Mouse (Mus musculus) ES-E14 (cell line): ENCODE measurements at regions not wholly inside any gene's neighbourhood (a gene's known extent, or its start where the extent isn't known, plus 50 kb on each side); places are given as distances from the start of the nearest gene placed in this dataset.

Source experiments
- DNase-seq: peaks from one replicate; pipeline ENCODE4 v3.0.0-alpha.2; 2013; ENCODE audit warnings: low read depth, low spot score
- H3K27ac ChIP-seq: 2 replicates; pipeline ENCODE4 v1.5.1; 2012; ENCODE audit warnings: low read depth, mild to moderate bottlenecking, low read length, moderate library complexity, mixed read lengths; ENCODE audit not compliant: poor library complexity, insufficient read depth, severe bottlenecking
- H3K36me3 ChIP-seq: 2 replicates; pipeline ENCODE4 v1.6.1; 2012; ENCODE audit warnings: mild to moderate bottlenecking, low read length, moderate library complexity, mixed read lengths; ENCODE audit not compliant: control insufficient read depth, poor library complexity, insufficient read depth, severe bottlenecking
- H3K4me1 ChIP-seq, 2 experiments: fragments of 150-350 bp in 1 of 2; sonication (generic) in 1 of 2; 2 replicates each; pipeline ENCODE4 v1.6.1; 2012; ENCODE audit warnings: low read length in 2 of 2, mild to moderate bottlenecking in 1 of 2, mixed read lengths in 1 of 2; ENCODE audit not compliant: control insufficient read depth in 2 of 2, insufficient read depth in 2 of 2, poor library complexity in 1 of 2
- H3K4me3 ChIP-seq, 2 experiments: fragments of 150-350 bp in 1 of 2; sonication (generic) in 1 of 2; 2 replicates each; pipeline ENCODE4 v1.5.1; 2012; ENCODE audit warnings: low read length in 2 of 2, low read depth in 1 of 2, mild to moderate bottlenecking in 1 of 2, mixed read lengths in 1 of 2; ENCODE audit not compliant: insufficient read depth in 1 of 2, poor library complexity in 1 of 2, severe bottlenecking in 1 of 2
- H3K9ac ChIP-seq: 2 replicates; pipeline ENCODE4 v1.6.1; 2012; ENCODE audit warnings: low read depth, mild to moderate bottlenecking, low read length, mixed read lengths; ENCODE audit not compliant: poor library complexity, insufficient read depth, severe bottlenecking
- H3K9me3 ChIP-seq: fragments of 150-350 bp; sonication (generic); 2 replicates; pipeline ENCODE4 v1.6.1; 2012; ENCODE audit warnings: low read depth, mild to moderate bottlenecking, low read length; ENCODE audit not compliant: control insufficient read depth, insufficient read depth
- CHD2 ChIP-seq: IDR thresholded peaks from 2 replicates; pipeline ENCODE4 v1.6.1; 2014; ENCODE audit warnings: mild to moderate bottlenecking, low read depth, low read length, inconsistent platforms
- HCFC1 ChIP-seq: IDR thresholded peaks from 2 replicates; pipeline ENCODE4 v1.6.1; 2012; ENCODE audit warnings: low read length, inconsistent platforms, borderline replicate concordance; ENCODE audit not compliant: insufficient read depth
- MAFK ChIP-seq: IDR thresholded peaks from 2 replicates; pipeline ENCODE4 v1.6.1; 2014; ENCODE audit warnings: mild to moderate bottlenecking, low read depth, low read length, inconsistent platforms; ENCODE audit not compliant: insufficient read depth
- ZC3H11A ChIP-seq: IDR thresholded peaks from 2 replicates; pipeline ENCODE4 v1.6.1; 2012; ENCODE audit warnings: low read depth, mild to moderate bottlenecking, inconsistent platforms, low read length, borderline replicate concordance
- ZNF384 ChIP-seq: IDR thresholded peaks from 2 replicates; pipeline ENCODE4 v1.6.1; 2012; ENCODE audit warnings: low read depth, low read length, inconsistent platforms
- in situ Hi-C, 2 experiments: fragments of 600-800 bp; cut with MboI; formaldehyde crosslinking; loops; one replicate each; pipeline ENCODE4 v1.15.1; 2025; ENCODE audit warnings: low sequenced_read_pairs in 2 of 2, inconsistent platforms in 1 of 2; ENCODE audit not compliant: unreplicated experiment in 2 of 2

GRCm38 (mm10) chr15:85682780-85683179 is 52.0 kb upstream of the Ppara start:
- Histone ChIP-seq H3K9ac (no peak overlapping the region), H3K36me3 (no peaks in the 10 kb centered on the region), H3K4me1 (peaks cover 2 to 10% of the 10 kb centered on the region in 2 experiments; a peak in 3 of 4 replicates), H3K9me3 (no peaks in the 10 kb centered on the region), H3K4me3 (no peak overlapping the region), H3K27ac (no peak overlapping the region)
- DNase-seq, result no peak
- no peak for TF ChIP-seq ZNF384
- TF ChIP-seq ZC3H11A, result no peak
- no peak for TF ChIP-seq CHD2
- TF ChIP-seq MAFK, result no peak
- in situ Hi-C loops, result no loop called here

GRCm38 (mm10) chr15:85683271-85683670 is 51.5 kb upstream of the Ppara start:
- TF ChIP-seq HCFC1, result no peak
- TF ChIP-seq ZC3H11A, result no peak
- TF ChIP-seq CHD2, result no peak
- TF ChIP-seq MAFK, result no peak
- TF ChIP-seq ZNF384, result no peak
- Histone ChIP-seq H3K4me3 (no peak overlapping the region), H3K9me3 (no peaks in the 10 kb centered on the region), H3K4me1 (peaks cover 2 to 10% of the 10 kb centered on the region in 2 experiments; a peak in 3 of 4 replicates), H3K36me3 (no peaks in the 10 kb centered on the region), H3K9ac (no peak overlapping the region), H3K27ac (no peak overlapping the region)
- no peak for DNase-seq
- in situ Hi-C loops, result no loop called here

- no peaks in the 10 kb centered on the region for H3K9me3 ChIP-seq
- DNase-seq, result no peak
These were observed 51.1 kb upstream of the Ppara start for GRCm38 (mm10) chr15:85683716-85684115.

GRCm38 (mm10) chr15:85684164-85684708 is 50.5 kb upstream of the Ppara start:
- no peaks in the 10 kb centered on the region for H3K36me3 ChIP-seq
- H3K4me3 ChIP-seq, result no peak overlapping the region; a peak in 1 of 4 replicates
- no peak overlapping the region for H3K27ac ChIP-seq
- DNase-seq, result no peak
- peaks cover 2 to 7% of the 10 kb centered on the region in 2 experiments; a peak in 3 of 4 replicates for H3K4me1 ChIP-seq
- no peaks in the 10 kb centered on the region for H3K9me3 ChIP-seq
- no peak for TF ChIP-seq ZNF384
- no peak for TF ChIP-seq CHD2
- no peak for TF ChIP-seq HCFC1
- peak; percentile 53 for TF ChIP-seq ZC3H11A
- no peak overlapping the region; the same call in 1 of the 2 replicates for H3K9ac ChIP-seq
- in situ Hi-C loops, result no loop called here

More at GRCm38 (mm10) chr15:85683716-85684115, 51.1 kb upstream of the Ppara start:
- H3K4me1 ChIP-seq, result peaks cover 2 to 10% of the 10 kb centered on the region in 2 experiments; a peak in 3 of 4 replicates
- H3K27ac ChIP-seq, result no peak overlapping the region
- no peak overlapping the region for H3K9ac ChIP-seq
- no peaks in the 10 kb centered on the region for H3K36me3 ChIP-seq
- H3K4me3 ChIP-seq, result no peak overlapping the region
- in situ Hi-C loops, result no loop called here
- no peak for TF ChIP-seq ZC3H11A
- no peak for TF ChIP-seq HCFC1
- TF ChIP-seq MAFK, result no peak
- TF ChIP-seq CHD2, result no peak
- TF ChIP-seq ZNF384, result no peak

- H3K27ac ChIP-seq, result no peak overlapping the region
- no peak overlapping the region; the same call in 1 of the 2 replicates for H3K9ac ChIP-seq
- no peak for TF ChIP-seq CHD2
- TF ChIP-seq ZNF384, result no peak
- no peak for TF ChIP-seq HCFC1
- TF ChIP-seq ZC3H11A, result no peak
- no peak for TF ChIP-seq MAFK
- H3K9me3 ChIP-seq, result no peaks in the 10 kb centered on the region
- H3K36me3 ChIP-seq, result no peaks in the 10 kb centered on the region
- in situ Hi-C loops, result no loop called here
- peaks cover 2 to 7% of the 10 kb centered on the region in 2 experiments; a peak in 3 of 4 replicates for H3K4me1 ChIP-seq
- DNase-seq, result no peak
- no peak overlapping the region for H3K4me3 ChIP-seq
These were observed 49.9 kb upstream of the Ppara start for GRCm38 (mm10) chr15:85684875-85685274.
